Mouse (Mus musculus): ENCODE results near the gene Zg16. TPM values are rescaled to one million over a fixed set of nuclear protein-coding genes. Genes with fewer than 3 reads are reported as not detected.

Zg16 gene
- polyA plus RNA-seq, 1 experiment from 2014 or later: not detected

DNA sequence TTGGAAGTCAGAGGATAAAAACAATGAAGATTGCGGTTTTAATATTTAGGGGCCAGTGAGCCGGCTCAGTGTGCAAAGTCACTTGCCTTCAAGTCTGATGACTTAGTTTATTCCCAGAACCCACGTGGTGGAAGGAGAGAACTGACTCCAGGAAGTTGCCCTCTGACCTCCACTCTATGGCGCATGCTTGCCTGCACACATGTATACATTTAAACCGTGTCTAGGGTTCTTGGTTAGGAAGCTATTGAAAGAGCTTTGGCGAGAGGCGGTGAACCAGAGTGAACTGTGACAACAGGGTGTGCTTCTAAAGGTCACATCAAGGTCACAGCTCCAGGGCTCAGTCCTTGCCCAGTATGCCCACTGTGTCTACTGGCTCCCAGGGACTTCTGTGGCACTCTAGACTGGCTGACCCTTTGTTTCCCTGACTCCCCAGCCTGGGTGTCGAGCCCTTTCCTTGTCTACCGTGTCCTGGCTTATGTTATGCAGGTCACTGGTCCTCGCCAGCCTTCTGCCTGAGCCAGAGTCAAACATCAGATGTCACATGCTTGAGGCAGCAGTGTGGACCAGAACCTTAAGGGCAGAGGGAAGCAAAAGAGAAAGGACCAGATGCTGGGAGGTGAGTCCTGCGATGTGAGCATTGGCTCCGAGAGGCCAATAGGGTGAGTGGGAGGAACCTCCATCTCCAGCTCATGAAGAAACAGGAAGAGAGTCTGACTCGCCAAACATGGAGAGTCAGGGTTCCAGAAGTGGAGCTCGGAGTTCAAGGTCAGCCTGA is 31.7 kb upstream of the Zg16 start:
- H3K27me3 ChIP-seq (replicated peaks; ENCODE audit: control insufficient read depth, insufficient read depth, low read length): peaks cover 21% of the 10 kb centered on the region
- H3K4me3 ChIP-seq (ENCODE audit: low read depth, low read length): no peak overlapping the region
- no peaks in the 10 kb centered on the region for H3K36me3 ChIP-seq (ENCODE audit: control insufficient read depth, insufficient read depth, low read length)
- H3K9me3 ChIP-seq (ENCODE audit: control insufficient read depth, low read length): peaks cover under 1% of the 10 kb centered on the region; the same call in 1 of the 2 replicates
- WGBS: 51% methylated on average over 14 of the region's 14 CpGs
- H3K4me1 ChIP-seq (ENCODE audit: control insufficient read depth, insufficient read depth, low read length): peaks cover 4% of the 10 kb centered on the region; the same call in 1 of the 2 replicates
- H3K27ac ChIP-seq (replicated peaks; ENCODE audit: low read depth, low read length): no peak overlapping the region
- H3K9ac ChIP-seq (ENCODE audit: low read depth, low read length): no peak overlapping the region
- no peak for DNase-seq (ENCODE audit: low spot score)
- no peak overlapping the region for H3K4me2 ChIP-seq (ENCODE audit: low read depth, low read length)
- ATAC-seq (ENCODE audit: low read depth): no peak

DNA sequence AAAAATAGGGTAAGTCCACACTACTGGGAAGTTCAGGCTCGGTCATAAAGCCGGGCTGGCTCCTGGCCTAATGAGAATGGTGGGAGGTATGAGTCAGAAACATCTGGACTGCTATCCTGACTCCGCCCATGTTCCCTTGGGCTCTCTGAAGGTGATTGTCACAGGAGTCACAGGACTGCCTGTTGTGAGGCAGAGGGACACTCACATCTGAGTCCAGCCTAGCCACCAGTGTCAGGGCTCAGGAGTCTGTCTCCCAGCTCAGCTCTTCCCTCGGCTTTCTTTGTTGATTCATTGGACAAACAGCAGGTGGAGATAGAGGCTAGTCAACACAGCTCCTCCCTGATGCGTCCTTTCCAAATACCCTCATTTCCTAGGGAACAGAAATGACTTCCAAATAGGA is 30.8 kb upstream of the Zg16 start:
- no peaks in the 10 kb centered on the region for H3K36me3 ChIP-seq (ENCODE audit: control insufficient read depth, insufficient read depth, low read length)
- DNase-seq (ENCODE audit: low spot score): no peak
- H3K4me1 ChIP-seq (ENCODE audit: control insufficient read depth, insufficient read depth, low read length): peaks cover 4% of the 10 kb centered on the region; the same call in 1 of the 2 replicates
- no peak overlapping the region for H3K9ac ChIP-seq (ENCODE audit: low read depth, low read length)
- H3K4me3 ChIP-seq (ENCODE audit: low read depth, low read length): no peak overlapping the region
- WGBS: 27% methylated on average over 5 of the region's 5 CpGs
- H3K27me3 ChIP-seq (replicated peaks; ENCODE audit: control insufficient read depth, insufficient read depth, low read length): peaks cover 21% of the 10 kb centered on the region
- no peak for ATAC-seq (ENCODE audit: low read depth)
- H3K27ac ChIP-seq (replicated peaks; ENCODE audit: low read depth, low read length): no peak overlapping the region
- H3K9me3 ChIP-seq (ENCODE audit: control insufficient read depth, low read length): no peaks in the 10 kb centered on the region
- no peak overlapping the region for H3K4me2 ChIP-seq (ENCODE audit: low read depth, low read length)

DNA sequence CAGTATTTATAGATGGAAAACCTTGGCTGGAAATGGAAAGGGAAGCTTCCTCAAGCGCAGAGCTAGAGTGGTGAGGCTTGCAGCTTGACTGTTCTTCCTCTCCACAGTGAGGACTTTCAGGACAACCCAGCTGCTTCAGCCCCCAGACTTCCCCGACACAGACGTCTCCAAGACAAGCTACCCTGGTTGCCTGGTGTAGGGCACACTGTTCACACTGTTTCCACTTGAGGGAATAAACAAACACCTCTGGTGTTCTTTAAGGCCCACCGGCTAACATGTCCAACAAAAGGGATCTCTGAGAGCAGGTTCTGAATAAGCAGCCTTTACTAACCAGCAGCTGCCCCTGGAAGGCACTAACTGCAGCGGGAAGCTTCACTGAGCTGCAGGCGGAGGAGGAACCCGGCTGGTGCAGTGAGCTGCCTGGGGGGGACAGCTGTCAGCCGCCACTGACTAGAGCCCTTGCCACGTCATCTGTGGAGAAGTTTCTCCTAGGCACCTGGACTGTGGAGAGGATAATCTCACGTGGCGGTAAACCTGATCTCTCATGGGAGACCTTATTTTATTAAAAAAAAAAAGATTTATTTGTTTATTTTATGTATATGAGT is 29.3 kb upstream of the Zg16 start:
- H3K9me3 ChIP-seq (ENCODE audit: control insufficient read depth, low read length): no peaks in the 10 kb centered on the region
- peaks cover 12% of the 10 kb centered on the region; the same call in 1 of the 2 replicates for H3K27me3 ChIP-seq (replicated peaks; ENCODE audit: control insufficient read depth, insufficient read depth, low read length)
- WGBS: 51% methylated on average over 11 of the region's 11 CpGs
- H3K4me2 ChIP-seq (ENCODE audit: low read depth, low read length): no peak overlapping the region
- H3K27ac ChIP-seq (replicated peaks; ENCODE audit: low read depth, low read length): no peak overlapping the region
- H3K36me3 ChIP-seq (ENCODE audit: control insufficient read depth, insufficient read depth, low read length): no peaks in the 10 kb centered on the region
- H3K4me1 ChIP-seq (ENCODE audit: control insufficient read depth, insufficient read depth, low read length): peaks cover 4% of the 10 kb centered on the region; the same call in 1 of the 2 replicates
- no peak overlapping the region for H3K4me3 ChIP-seq (ENCODE audit: low read depth, low read length)
- H3K9ac ChIP-seq (ENCODE audit: low read depth, low read length): no peak overlapping the region
- no peak for DNase-seq (ENCODE audit: low spot score)
- ATAC-seq (ENCODE audit: low read depth): no peak

DNA sequence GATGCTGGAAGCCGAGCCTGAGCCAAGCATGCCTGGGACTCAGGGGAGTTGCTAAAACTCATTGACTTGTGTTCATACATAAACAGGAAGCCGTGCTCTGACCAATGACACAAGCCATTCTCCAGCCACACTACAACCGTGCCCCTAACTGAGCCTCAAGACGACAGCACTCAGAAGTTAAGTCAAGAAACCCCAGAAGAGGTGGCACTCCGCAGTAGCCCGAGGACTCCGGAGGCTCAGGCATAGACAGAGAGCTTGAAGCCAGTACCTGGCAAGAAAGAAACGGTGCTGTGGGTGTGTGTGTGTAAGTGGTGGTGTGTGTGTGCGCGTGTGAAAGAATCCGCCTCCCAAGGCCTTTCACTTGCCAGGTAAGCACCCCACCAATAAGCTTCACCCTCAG is 27.8 kb upstream of the Zg16 start:
- DNase-seq (ENCODE audit: low spot score) (no peak), ATAC-seq (ENCODE audit: low read depth) (no peak)
- Histone ChIP-seq H3K9me3 (ENCODE audit: control insufficient read depth, low read length) (no peaks in the 10 kb centered on the region), H3K36me3 (ENCODE audit: control insufficient read depth, insufficient read depth, low read length) (no peaks in the 10 kb centered on the region), H3K27me3 (replicated peaks; ENCODE audit: control insufficient read depth, insufficient read depth, low read length) (no peaks in the 10 kb centered on the region), H3K27ac (replicated peaks; ENCODE audit: low read depth, low read length) (no peak overlapping the region), H3K9ac (ENCODE audit: low read depth, low read length) (no peak overlapping the region), H3K4me3 (ENCODE audit: low read depth, low read length) (no peak overlapping the region), H3K4me2 (ENCODE audit: low read depth, low read length) (no peak overlapping the region), H3K4me1 (ENCODE audit: control insufficient read depth, insufficient read depth, low read length) (peaks cover 4% of the 10 kb centered on the region; the same call in 1 of the 2 replicates)
- WGBS: 79% methylated on average over 11 of the region's 11 CpGs

DNA sequence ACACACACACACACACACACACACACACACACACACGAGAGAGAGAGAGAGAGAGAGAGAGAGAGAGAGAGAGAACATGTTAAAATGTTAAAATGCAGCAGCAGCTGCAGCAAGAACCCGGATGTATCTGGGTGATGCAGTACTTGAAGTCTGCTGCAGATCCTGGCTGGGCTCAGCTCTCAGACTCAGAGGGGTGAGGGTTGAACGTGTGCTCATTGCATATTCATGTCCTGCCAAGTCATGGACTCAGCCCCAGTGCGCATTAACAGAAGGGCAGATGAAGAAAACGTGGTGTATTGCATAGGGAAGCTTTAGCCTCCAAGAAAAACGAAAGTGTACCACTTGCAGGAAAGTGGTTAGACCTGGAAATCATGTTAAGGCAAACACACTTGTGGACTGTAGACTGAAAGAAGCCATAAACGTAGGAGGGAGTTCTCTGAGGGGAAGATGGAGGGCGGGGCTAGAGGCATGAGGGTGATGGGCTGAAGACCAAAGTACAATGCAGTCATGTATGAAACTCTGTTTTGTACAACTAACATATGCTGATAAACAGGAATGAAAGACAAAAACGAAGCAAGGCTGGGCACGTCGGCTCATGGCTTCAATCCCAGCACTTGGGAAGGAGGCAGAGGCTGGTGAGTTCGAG is 26.6 kb upstream of the Zg16 start:
- Histone ChIP-seq H3K9me3 (ENCODE audit: control insufficient read depth, low read length) (no peaks in the 10 kb centered on the region), H3K4me2 (ENCODE audit: low read depth, low read length) (no peak overlapping the region), H3K27me3 (replicated peaks; ENCODE audit: control insufficient read depth, insufficient read depth, low read length) (no peaks in the 10 kb centered on the region), H3K9ac (ENCODE audit: low read depth, low read length) (no peak overlapping the region), H3K36me3 (ENCODE audit: control insufficient read depth, insufficient read depth, low read length) (no peaks in the 10 kb centered on the region), H3K4me1 (ENCODE audit: control insufficient read depth, insufficient read depth, low read length) (peaks cover 4% of the 10 kb centered on the region; the same call in 1 of the 2 replicates), H3K27ac (replicated peaks; ENCODE audit: low read depth, low read length) (no peak overlapping the region), H3K4me3 (ENCODE audit: low read depth, low read length) (no peak overlapping the region)
- 59% methylated on average over 12 of the region's 12 CpGs for WGBS
- ATAC-seq (ENCODE audit: low read depth): no peak
- DNase-seq (ENCODE audit: low spot score): peak; percentile 58

DNA sequence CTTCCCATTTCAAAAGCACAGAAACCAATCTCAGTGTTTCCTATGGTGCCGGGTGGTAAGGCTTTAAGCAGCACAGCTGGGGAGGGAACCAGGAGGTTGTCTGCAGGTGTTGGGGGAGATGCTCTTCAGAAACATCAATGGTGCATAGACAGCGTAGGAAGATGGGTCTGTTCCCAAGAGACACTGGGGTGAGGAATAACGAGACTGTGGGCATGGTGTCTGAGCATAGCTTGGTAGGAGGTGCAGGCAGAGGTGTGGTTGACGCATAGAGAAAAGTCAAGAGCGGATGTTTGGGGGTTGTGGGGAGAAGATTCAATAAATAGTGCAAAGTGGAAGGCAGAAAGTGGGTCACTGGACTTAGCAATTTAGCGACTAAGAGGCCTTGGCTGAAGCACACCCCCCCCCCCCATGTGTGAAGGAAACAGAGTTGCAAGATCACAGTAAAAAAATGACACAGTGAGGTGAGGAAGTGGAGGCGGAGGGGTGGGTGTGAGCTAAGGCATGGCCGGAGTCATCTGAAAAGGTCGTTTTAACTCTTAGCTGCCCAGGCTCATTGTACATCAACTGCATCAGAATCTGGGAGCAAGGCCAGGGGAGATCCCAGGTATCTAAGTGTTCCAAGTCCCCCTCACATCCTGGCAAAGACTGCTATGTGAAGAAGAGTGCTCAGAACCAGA is 25.9 kb upstream of the Zg16 start:
- H3K27ac ChIP-seq (replicated peaks; ENCODE audit: low read depth, low read length): no peak overlapping the region
- no peaks in the 10 kb centered on the region; the same call in 1 of the 2 replicates for H3K4me1 ChIP-seq (ENCODE audit: control insufficient read depth, insufficient read depth, low read length)
- H3K27me3 ChIP-seq (replicated peaks; ENCODE audit: control insufficient read depth, insufficient read depth, low read length): no peaks in the 10 kb centered on the region
- no peaks in the 10 kb centered on the region for H3K9me3 ChIP-seq (ENCODE audit: control insufficient read depth, low read length)
- no peak overlapping the region for H3K4me2 ChIP-seq (ENCODE audit: low read depth, low read length)
- H3K9ac ChIP-seq (ENCODE audit: low read depth, low read length): no peak overlapping the region; the same call in 1 of the 2 replicates
- ATAC-seq (ENCODE audit: low read depth): no peak
- no peaks in the 10 kb centered on the region for H3K36me3 ChIP-seq (ENCODE audit: control insufficient read depth, insufficient read depth, low read length)
- no peak overlapping the region for H3K4me3 ChIP-seq (ENCODE audit: low read depth, low read length)
- no peak for DNase-seq (ENCODE audit: low spot score)
- WGBS: 40% methylated on average over 9 of the region's 9 CpGs

DNA sequence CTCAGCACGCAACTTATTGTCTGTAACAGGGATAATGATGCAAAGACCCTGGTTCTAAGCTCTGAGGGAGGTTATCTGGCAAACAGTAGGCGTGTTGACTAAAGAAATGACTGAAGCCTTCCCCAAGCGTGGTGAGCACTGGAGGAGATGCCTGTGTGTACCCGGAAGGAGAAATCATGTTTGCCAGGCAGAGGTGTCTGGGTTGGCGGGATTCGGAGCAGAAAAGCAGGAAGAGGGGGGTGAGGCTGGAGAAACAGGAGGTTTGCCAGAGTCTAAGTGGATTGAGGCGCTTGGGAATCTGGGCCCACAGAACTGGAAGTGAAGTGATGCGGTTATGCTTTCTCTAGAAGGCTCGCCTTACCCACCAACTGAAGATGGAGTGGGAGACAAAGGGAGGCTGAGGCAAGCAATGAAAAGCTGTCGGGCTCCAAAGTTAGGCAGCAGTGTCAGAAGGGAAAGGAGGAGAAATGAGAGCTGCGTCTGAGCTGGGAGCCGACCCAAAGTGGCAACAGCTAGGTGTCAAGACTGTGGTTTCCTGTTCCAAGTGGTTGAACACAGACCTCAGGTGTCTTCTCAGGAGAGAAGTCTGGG is 25.2 kb upstream of the Zg16 start:
- ATAC-seq (ENCODE audit: low read depth) (no peak), DNase-seq (ENCODE audit: low spot score) (no peak)
- no peak overlapping the region for H3K9ac ChIP-seq (ENCODE audit: low read depth, low read length)
- no peak overlapping the region for H3K4me2 ChIP-seq (ENCODE audit: low read depth, low read length)
- H3K9me3 ChIP-seq (ENCODE audit: control insufficient read depth, low read length): no peaks in the 10 kb centered on the region
- H3K27ac ChIP-seq (replicated peaks; ENCODE audit: low read depth, low read length): no peak overlapping the region
- H3K27me3 ChIP-seq (replicated peaks; ENCODE audit: control insufficient read depth, insufficient read depth, low read length): no peaks in the 10 kb centered on the region
- H3K4me3 ChIP-seq (ENCODE audit: low read depth, low read length): no peak overlapping the region
- no peaks in the 10 kb centered on the region for H3K4me1 ChIP-seq (ENCODE audit: control insufficient read depth, insufficient read depth, low read length)
- no peaks in the 10 kb centered on the region for H3K36me3 ChIP-seq (ENCODE audit: control insufficient read depth, insufficient read depth, low read length)
- WGBS: 72% methylated on average over 12 of the region's 12 CpGs

DNA sequence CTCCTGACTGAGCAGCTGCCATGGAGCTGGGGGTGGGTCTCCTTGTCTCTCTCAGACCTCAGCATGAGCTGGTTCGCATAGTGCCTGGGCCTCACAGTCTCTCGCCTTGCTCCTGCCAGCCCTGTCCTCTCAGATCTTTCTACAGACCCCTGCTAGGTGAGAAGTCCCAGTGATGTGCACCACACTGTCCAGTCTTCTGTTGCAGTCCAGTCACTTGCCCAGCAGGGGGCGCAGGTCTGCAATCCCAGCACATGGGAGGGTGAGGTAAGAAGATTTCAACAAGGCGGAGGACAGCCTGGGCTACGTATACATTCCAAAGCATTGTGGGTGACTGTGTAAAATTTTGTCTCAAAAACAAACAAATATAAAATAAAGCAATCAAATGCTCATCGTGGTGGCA is 24.3 kb upstream of the Zg16 start:
- no peaks in the 10 kb centered on the region for H3K27me3 ChIP-seq (replicated peaks; ENCODE audit: control insufficient read depth, insufficient read depth, low read length)
- H3K4me3 ChIP-seq (ENCODE audit: low read depth, low read length): no peak overlapping the region
- H3K4me1 ChIP-seq (ENCODE audit: control insufficient read depth, insufficient read depth, low read length): no peaks in the 10 kb centered on the region
- no peak; the same call in 1 of the 2 replicates for ATAC-seq (ENCODE audit: low read depth)
- no peak overlapping the region for H3K27ac ChIP-seq (replicated peaks; ENCODE audit: low read depth, low read length)
- no peak for DNase-seq (ENCODE audit: low spot score)
- H3K4me2 ChIP-seq (ENCODE audit: low read depth, low read length): no peak overlapping the region
- no peak overlapping the region for H3K9ac ChIP-seq (ENCODE audit: low read depth, low read length)
- H3K9me3 ChIP-seq (ENCODE audit: control insufficient read depth, low read length): no peaks in the 10 kb centered on the region
- no peaks in the 10 kb centered on the region for H3K36me3 ChIP-seq (ENCODE audit: control insufficient read depth, insufficient read depth, low read length)
- WGBS: 43% methylated on average over 6 of the region's 6 CpGs
